Mouse (Mus musculus): ENCODE measurements at regions not wholly inside any gene's neighbourhood (a gene's known extent, or its start where the extent isn't known, plus 50 kb on each side); places are given as distances from the start of the nearest gene placed in this dataset.

DNA sequence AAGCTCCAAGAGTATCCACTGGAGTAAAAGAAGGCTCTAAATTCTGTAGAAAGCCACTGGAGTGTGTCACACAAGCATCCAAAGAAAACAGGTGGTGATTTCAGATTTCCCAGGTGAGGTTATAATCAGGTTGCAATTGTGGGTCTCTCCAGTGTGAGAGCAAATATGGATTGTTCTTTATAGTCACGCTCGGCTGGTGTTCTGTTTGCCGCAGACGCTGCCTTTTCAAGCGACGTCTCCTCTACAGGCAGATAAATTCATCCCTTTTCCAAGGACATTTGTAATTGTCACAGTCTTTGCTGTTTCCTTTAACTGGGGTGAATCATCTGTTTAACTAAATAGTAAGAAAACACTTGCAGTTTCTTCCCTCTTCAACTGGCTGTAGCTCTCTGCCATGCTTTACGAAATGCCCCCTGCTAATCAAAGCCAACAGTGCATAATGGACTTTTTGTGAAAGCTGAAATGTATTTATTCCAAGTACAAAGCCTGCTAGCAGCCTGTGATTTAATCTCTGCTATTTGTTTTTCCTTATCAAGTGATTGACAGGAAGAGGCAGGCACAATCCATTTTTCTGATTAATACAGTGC lies 502.4 kb downstream of the Trim52 start:
- no peak for DNase-seq (ENCODE audit: low read depth, low spot score)

Measured in skeletal muscle tissue, adult 2 months (tissue).